Mouse (Mus musculus) CH12.LX (cell line): ENCODE measurements at regions not wholly inside any gene's neighbourhood (a gene's known extent, or its start where the extent isn't known, plus 50 kb on each side); places are given as distances from the start of the nearest gene placed in this dataset.

Experiments
- DNase-seq: peaks from one replicate; pipeline ENCODE4 v3.0.0-alpha.2; 2013; ENCODE audit errors: extremely low read depth
- H3K27ac ChIP-seq: 2 replicates; pipeline ENCODE4 v1.5.1; 2012; ENCODE audit warnings: low read depth, mild to moderate bottlenecking, control low read depth, moderate library complexity; ENCODE audit not compliant: insufficient read depth
- H3K27me3 ChIP-seq: replicated peaks from 2 replicates; pipeline ENCODE3; 2012; ENCODE audit warnings: inconsistent platforms
- H3K36me3 ChIP-seq, 2 experiments: replicated peaks in 1 of 2; 2 replicates each; pipeline versions ENCODE3 to v1.6.1; 2012; ENCODE audit warnings: inconsistent platforms in 1 of 2, low read length in 1 of 2, mild to moderate bottlenecking in 1 of 2, mixed read lengths in 1 of 2, moderate library complexity in 1 of 2; ENCODE audit not compliant: control insufficient read depth in 1 of 2, insufficient read depth in 1 of 2
- H3K4me1 ChIP-seq, 2 experiments: 2 replicates each; pipeline ENCODE4 v1.6.1; 2012; ENCODE audit warnings: inconsistent platforms in 1 of 2, moderate library complexity in 1 of 2; ENCODE audit not compliant: insufficient read depth in 2 of 2, control insufficient read depth in 1 of 2
- H3K4me2 ChIP-seq: 2 replicates; pipeline ENCODE4 v1.6.1; 2012; ENCODE audit warnings: low read depth, mild to moderate bottlenecking, control low read depth; ENCODE audit not compliant: poor library complexity, insufficient read depth, severe bottlenecking
- H3K4me3 ChIP-seq, 3 experiments: fragments of 150-350 bp in 1 of 3; sonication (generic) in 1 of 3; replicated peaks in 1 of 3; 2 replicates each; pipeline versions ENCODE3 to v1.5.1; 2011 to 2012; ENCODE audit warnings: low read depth in 2 of 3, low read length in 2 of 3, mild to moderate bottlenecking in 2 of 3, moderate library complexity in 2 of 3, control low read depth in 1 of 3, improper control_type of control experiment in 1 of 3, inconsistent platforms in 1 of 3, mixed read lengths in 1 of 3; ENCODE audit not compliant: poor library complexity in 1 of 3
- H3K79me2 ChIP-seq: replicated peaks from 2 replicates; pipeline ENCODE4 v1.6.1; 2012; ENCODE audit warnings: mild to moderate bottlenecking, moderate library complexity; ENCODE audit not compliant: control insufficient read depth, poor library complexity, insufficient read depth, severe bottlenecking; ENCODE audit errors: extremely low read depth
- H3K9ac ChIP-seq: 2 replicates; pipeline ENCODE4 v1.6.1; 2012; ENCODE audit warnings: low read depth, mild to moderate bottlenecking, control low read depth, moderate library complexity; ENCODE audit not compliant: insufficient read depth
- H3K9me3 ChIP-seq: replicated peaks from 2 replicates; pipeline ENCODE3; 2012; ENCODE audit warnings: low read length, inconsistent platforms, mixed read lengths
- CHD1 ChIP-seq: IDR thresholded peaks from 2 replicates; pipeline ENCODE4 v1.6.1; 2012; ENCODE audit warnings: low read depth, low read length, improper control_type of control experiment, inconsistent platforms
- CHD2 ChIP-seq: IDR thresholded peaks from 2 replicates; pipeline ENCODE4 v1.6.1; 2011; ENCODE audit warnings: low read length, improper control_type of control experiment
- CTCF ChIP-seq, 2 experiments: IDR thresholded peaks in 1 of 2; conservative IDR thresholded peaks in 1 of 2; 2 replicates each; pipeline ENCODE4 v1.5.1; 2011 to 2012; ENCODE audit warnings: low read depth in 2 of 2, low read length in 2 of 2, improper control_type of control experiment in 1 of 2, inconsistent platforms in 1 of 2, mild to moderate bottlenecking in 1 of 2, moderate library complexity in 1 of 2
- E2F4 ChIP-seq: IDR thresholded peaks from 2 replicates; pipeline ENCODE4 v1.6.1; 2011; ENCODE audit warnings: low read depth, low read length, improper control_type of control experiment; ENCODE audit not compliant: insufficient replicate concordance
- ETS1 ChIP-seq: conservative IDR thresholded peaks from 2 replicates; pipeline ENCODE4 v1.6.1; 2012; ENCODE audit warnings: low read depth, mild to moderate bottlenecking, inconsistent platforms, low read length, improper control_type of control experiment, moderate library complexity
- GABPA ChIP-seq: IDR thresholded peaks from 2 replicates; pipeline ENCODE4 v1.6.1; 2012; ENCODE audit warnings: low read depth, low read length, improper control_type of control experiment, inconsistent platforms; ENCODE audit not compliant: insufficient replicate concordance
- HCFC1 ChIP-seq: IDR thresholded peaks from 2 replicates; pipeline ENCODE4 v1.6.1; 2012; ENCODE audit warnings: low read depth, mild to moderate bottlenecking, inconsistent platforms, low read length, improper control_type of control experiment
- JUN ChIP-seq: IDR thresholded peaks from 2 replicates; pipeline ENCODE4 v1.6.1; 2011; ENCODE audit warnings: low read depth, mild to moderate bottlenecking, low read length, improper control_type of control experiment, moderate library complexity; ENCODE audit not compliant: insufficient read depth
- JUND ChIP-seq: conservative IDR thresholded peaks from 2 replicates; pipeline ENCODE4 v1.6.1; 2011; ENCODE audit warnings: low read depth, low read length, improper control_type of control experiment
- MAFK ChIP-seq: IDR thresholded peaks from 2 replicates; pipeline ENCODE4 v1.6.1; 2011; ENCODE audit warnings: low read length, improper control_type of control experiment; ENCODE audit not compliant: insufficient replicate concordance
- MAX ChIP-seq: IDR thresholded peaks from 2 replicates; pipeline ENCODE4 v1.6.1; 2011; ENCODE audit warnings: low read length, improper control_type of control experiment
- MYC ChIP-seq: IDR thresholded peaks from 2 replicates; pipeline ENCODE4 v1.6.1; 2011; ENCODE audit warnings: low read depth, mild to moderate bottlenecking, improper control_type of control experiment, low read length
- PAX5 ChIP-seq: IDR thresholded peaks from 2 replicates; pipeline ENCODE4 v1.6.1; 2012; ENCODE audit warnings: low read length, inconsistent platforms, mixed read lengths
- POLR2A ChIP-seq: IDR thresholded peaks from 2 replicates; pipeline ENCODE4 v1.6.1; 2011; ENCODE audit warnings: low read depth, mild to moderate bottlenecking, improper control_type of control experiment, low read length
- POLR2AphosphoS2 ChIP-seq: IDR thresholded peaks from 2 replicates; pipeline ENCODE4 v1.6.1; 2011; ENCODE audit warnings: low read depth, low read length, improper control_type of control experiment
- RAD21 ChIP-seq: IDR thresholded peaks from 2 replicates; pipeline ENCODE4 v1.6.1; 2011; ENCODE audit warnings: low read depth, mild to moderate bottlenecking, low read length, improper control_type of control experiment, moderate library complexity
- RCOR1 ChIP-seq: conservative IDR thresholded peaks from 2 replicates; pipeline ENCODE4 v1.6.1; 2012; ENCODE audit warnings: low read depth, mild to moderate bottlenecking, inconsistent platforms, low read length, improper control_type of control experiment
- SMC3 ChIP-seq: IDR thresholded peaks from 2 replicates; pipeline ENCODE4 v1.6.1; 2011; ENCODE audit warnings: low read depth, low read length, improper control_type of control experiment
- TCF12 ChIP-seq: IDR thresholded peaks from 2 replicates; pipeline ENCODE4 v1.6.1; 2014; ENCODE audit warnings: low read depth, mild to moderate bottlenecking, inconsistent platforms, low read length, improper control_type of control experiment
- ZNF384 ChIP-seq: IDR thresholded peaks from 2 replicates; pipeline ENCODE4 v1.6.1; 2012; ENCODE audit warnings: low read depth, low read length, improper control_type of control experiment, inconsistent platforms
- dilution Hi-C: fragments of 300-500 bp; cut with MboI; formaldehyde crosslinking; loops from 2 replicates; pipeline ENCODE4 v1.14.3; 2020; ENCODE audit warnings: low sequenced_read_pairs; ENCODE audit not compliant: extremely low pct_unique_long_range_greater_than_20kb, extremely low pct_ligation_motif_present
- in situ Hi-C: fragments of 300-500 bp; cut with MboI; formaldehyde crosslinking; loops from 3 replicates; pipeline ENCODE4 v1.14.3; 2019; ENCODE audit warnings: low sequenced_read_pairs, low pct_ligation_motif_present, low pct_unique_long_range_greater_than_20kb, mixed read lengths

GRCm38 (mm10) chr9:71058655-71059054 lies 106.6 kb upstream of the Lipc start:
- DNase-seq = no peak
- H3K36me3 ChIP-seq = no peaks in the 10 kb centered on the region
- TF ChIP-seq GABPA = no peak
- TF ChIP-seq PAX5 = no peak
- no peak for TF ChIP-seq MAX
- TF ChIP-seq MAFK = no peak
- no peak for TF ChIP-seq SMC3
- no peak for TF ChIP-seq ZNF384
- TF ChIP-seq E2F4 = no peak
- no peak for TF ChIP-seq ETS1
- no peak for TF ChIP-seq MYC
- no peak for TF ChIP-seq POLR2A
- TF ChIP-seq TCF12 = no peak
- TF ChIP-seq CHD1 = no peak
- TF ChIP-seq CHD2 = no peak
- no peak for TF ChIP-seq JUND
- no peak for TF ChIP-seq CTCF (conservative IDR thresholded peaks at IDR 0.05 in 1 of 2, IDR thresholded peaks at IDR 0.05 in 1 of 2; ENCODE audit: low read depth in 2 of 2, low read length in 2 of 2)
- no peak for TF ChIP-seq RCOR1
- no peak for TF ChIP-seq JUN
- TF ChIP-seq, all 38 proteins: peak for 0
- Histone ChIP-seq H3K27me3 (no peaks in the 10 kb centered on the region), H3K9me3 (no peaks in the 10 kb centered on the region), H3K79me2 (no peaks in the 10 kb centered on the region), H3K4me2 (no peak overlapping the region), H3K4me3 (no peak overlapping the region), H3K4me1 (peaks cover 0 to 12% of the 10 kb centered on the region in 2 experiments; a peak in 2 of 4 replicates), H3K27ac (no peak overlapping the region), H3K9ac (no peak overlapping the region)
- in situ Hi-C loops (no loop called here), dilution Hi-C loops (no loop called here)

- DNase-seq = no peak
- Histone ChIP-seq H3K9ac (no peak overlapping the region), H3K9me3 (no peaks in the 10 kb centered on the region), H3K4me3 (no peak overlapping the region), H3K36me3 (no peaks in the 10 kb centered on the region), H3K4me1 (peaks cover 0 to 8% of the 10 kb centered on the region in 2 experiments; a peak in 2 of 4 replicates), H3K79me2 (no peaks in the 10 kb centered on the region), H3K4me2 (no peak overlapping the region), H3K27ac (no peak overlapping the region), H3K27me3 (no peaks in the 10 kb centered on the region)
- in situ Hi-C loops (no loop called here), dilution Hi-C loops (no loop called here)
- TF ChIP-seq HCFC1 (no peak), POLR2AphosphoS2 (no peak), MYC (no peak), RAD21 (no peak)
- TF ChIP-seq, all 38 proteins: peak for 0
Observed at GRCm38 (mm10) chr9:71056836-71057235, 104.8 kb upstream of the Lipc start.
